Mouse (Mus musculus) lung, adult 2 months (tissue): ENCODE results near the gene Podnl1. TPM values are rescaled to one million over a fixed set of nuclear protein-coding genes. Genes with fewer than 3 reads are reported as not detected.

Source experiments
- DNase-seq: peaks from one replicate; pipeline ENCODE4 v3.0.0; 2022
- H3K4me1 ChIP-seq: fragments of 200-500 bp; 2 replicates; pipeline ENCODE4 v1.6.1; 2011; ENCODE audit warnings: low read length; ENCODE audit not compliant: control insufficient read depth, insufficient read depth
- H3K4me3 ChIP-seq: fragments of 200-500 bp; replicated peaks from 2 replicates; pipeline ENCODE3; 2011; ENCODE audit warnings: low read depth, mild to moderate bottlenecking, control low read depth, low read length; ENCODE audit errors: extremely low read depth
- CTCF ChIP-seq: fragments of 200-500 bp; IDR thresholded peaks from 2 replicates; pipeline ENCODE4 v1.5.1; 2011; ENCODE audit warnings: mild to moderate bottlenecking, low read length, control low read depth; ENCODE audit not compliant: insufficient read depth
- POLR2A ChIP-seq: fragments of 200-500 bp; IDR thresholded peaks from 2 replicates; pipeline ENCODE4 v1.6.1; 2011; ENCODE audit warnings: low read depth, mild to moderate bottlenecking, control low read depth, low read length, borderline replicate concordance; ENCODE audit errors: extremely low read depth
- WGBS: fragments of 180-500 bp; shearing (Covaris S2); methylation state at CpG from one replicate; pipeline ENCODE4 v1.1.7; 2018; 5-methylcytosine and 5-hydroxymethylcytosine counted together
- polyA plus RNA-seq: library from polyadenylated mRNA; depleted of rRNA; stranded (reverse); fragments of >200 nt; gene quantifications from 2 replicates; pipeline ENCODE4 v1.2.3, GENCODE M21; 2012; rRNA removed

The Podnl1 gene
- polyA plus RNA-seq, 1 experiment = 1.8 TPM

DNA sequence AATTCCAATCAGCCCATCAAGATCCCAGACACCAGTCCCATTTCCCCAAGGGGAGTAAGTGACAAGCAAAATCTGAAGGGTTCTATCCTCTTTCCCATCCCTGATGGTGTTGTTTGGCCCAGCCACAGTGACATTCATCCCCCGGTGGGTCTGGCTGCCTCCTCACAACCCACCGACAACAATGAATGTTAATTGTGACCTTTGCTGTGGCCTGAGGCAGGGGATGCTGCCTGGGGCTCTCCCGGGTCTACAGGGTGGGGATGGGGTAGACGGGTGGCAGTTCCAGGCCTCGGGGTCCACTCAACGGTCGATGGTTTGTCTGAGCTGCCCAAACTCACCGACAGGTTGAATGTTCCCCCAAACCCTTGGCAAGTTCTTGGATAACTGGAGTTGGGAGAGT, 52.8 kb downstream of the Podnl1 start:
- WGBS = 84% methylated on average over 8 of the region's 8 CpGs
- TF ChIP-seq POLR2A (no peak), CTCF (no peak)
- no peak for DNase-seq
- Histone ChIP-seq H3K4me3 (no peak overlapping the region), H3K4me1 (peaks cover 11% of the 10 kb centered on the region)

DNA sequence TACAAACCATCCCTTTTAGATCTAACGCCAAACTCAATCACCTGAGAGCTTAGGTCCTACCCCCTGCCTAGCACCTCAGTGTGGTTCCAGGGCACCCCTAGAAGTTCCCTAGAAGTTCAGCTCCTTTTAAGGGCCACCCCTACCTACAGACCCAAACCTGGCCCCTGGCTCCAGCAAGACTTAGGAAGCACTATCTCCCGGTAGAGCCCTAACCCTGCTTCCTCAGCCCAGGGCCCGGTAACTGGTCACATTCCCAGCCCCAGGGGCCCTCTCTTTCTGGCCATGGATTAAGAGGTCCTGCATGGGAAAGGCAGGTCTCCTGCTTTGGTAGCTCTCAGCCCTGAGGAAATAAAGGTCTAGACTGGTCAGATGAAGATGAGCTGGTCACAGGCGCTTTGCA, 54.2 kb downstream of the Podnl1 start:
- H3K4me3 ChIP-seq = no peak overlapping the region
- no peak for DNase-seq
- WGBS = 58% methylated on average over 4 of the region's 4 CpGs
- H3K4me1 ChIP-seq = peaks cover 11% of the 10 kb centered on the region
- TF ChIP-seq CTCF = no peak
- no peak for TF ChIP-seq POLR2A

DNA sequence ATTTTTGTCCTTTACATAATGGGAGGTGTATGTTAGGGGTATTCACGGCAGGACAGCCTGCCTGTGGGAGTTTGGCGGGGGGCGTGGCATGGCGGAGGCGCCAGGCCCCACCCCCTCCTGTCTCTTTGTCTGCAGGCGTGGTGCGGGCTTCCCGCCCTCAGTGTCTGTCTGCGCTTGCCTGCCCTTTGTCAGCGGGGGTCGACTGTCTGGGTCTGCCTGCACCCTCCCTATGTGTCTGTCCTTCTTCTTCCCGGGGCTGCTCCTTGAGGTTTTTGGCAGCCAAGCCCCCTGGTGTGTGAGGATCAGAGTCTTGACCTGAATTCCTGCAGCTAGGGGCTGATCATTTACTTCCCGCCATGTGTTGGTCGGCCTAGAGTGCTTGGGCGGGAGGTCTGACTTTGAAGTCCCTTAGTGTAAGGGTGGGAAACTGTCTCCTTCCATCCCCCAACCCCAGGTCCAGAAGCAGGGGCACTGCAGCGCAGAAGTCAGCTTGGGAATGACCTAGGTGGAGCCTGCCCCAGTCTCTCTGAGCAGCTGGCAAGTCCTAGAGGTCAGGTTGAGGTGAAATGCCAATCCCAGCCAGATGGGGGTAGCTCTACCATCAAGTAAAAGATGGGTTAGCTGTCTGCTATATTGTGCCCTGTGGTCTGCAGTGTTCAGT, 54.9 kb downstream of the Podnl1 start:
- TF ChIP-seq POLR2A (no peak), CTCF (no peak)
- WGBS = 8% methylated on average over 16 of the region's 16 CpGs
- no peak overlapping the region for H3K4me3 ChIP-seq
- peaks cover 11% of the 10 kb centered on the region for H3K4me1 ChIP-seq
- DNase-seq = no peak

Other genes starting within 250 kb of the Podnl1 start
- 81.1 and 86.4 TPM in 2 replicates for gene Adgrl1, start 225.9 kb upstream of the Podnl1 start, polyA plus RNA-seq
- 1.7 and 2.0 TPM in 2 replicates for gene Gm10644, start 170.8 kb upstream of the Podnl1 start, polyA plus RNA-seq
- gene Asf1b, start 170.5 kb upstream of the Podnl1 start, polyA plus RNA-seq = 7.5 and 7.9 TPM in 2 replicates
- 57.0 and 79.9 TPM in 2 replicates for gene Prkaca, start 153.0 kb upstream of the Podnl1 start, polyA plus RNA-seq
- gene Samd1, start 128.3 kb upstream of the Podnl1 start, polyA plus RNA-seq = 37.0 and 37.9 TPM in 2 replicates
- gene 1700067K01Rik, start 124.5 kb upstream of the Podnl1 start, polyA plus RNA-seq = 0.35 and 0.36 TPM in 2 replicates
- 29.5 and 57.0 TPM in 2 replicates for gene 2210011C24Rik, start 113.8 kb upstream of the Podnl1 start, polyA plus RNA-seq
- gene Palm3, start 104.5 kb upstream of the Podnl1 start, polyA plus RNA-seq = 0.42 and 0.89 TPM in 2 replicates
- 7.5 and 8.4 TPM in 2 replicates for gene Il27ra, start 83.4 kb upstream of the Podnl1 start, polyA plus RNA-seq
- gene Rln3, start 81.0 kb upstream of the Podnl1 start, polyA plus RNA-seq = 0.22 and 0.71 TPM in 2 replicates
- gene Gm10643, start 60.9 kb upstream of the Podnl1 start, polyA plus RNA-seq = 0.71 and 1.0 TPM in 2 replicates
- 29.8 and 30.7 TPM in 2 replicates for gene Rfx1, start 59.2 kb upstream of the Podnl1 start, polyA plus RNA-seq
- gene Dcaf15, start 21.2 kb upstream of the Podnl1 start, polyA plus RNA-seq = 36.1 and 42.5 TPM in 2 replicates
- 25.9 and 27.7 TPM in 2 replicates for gene Cc2d1a, start 21.9 kb downstream of the Podnl1 start, polyA plus RNA-seq
- gene 4930432K21Rik, start 22.0 kb downstream of the Podnl1 start, polyA plus RNA-seq = 1.0 and 1.1 TPM in 2 replicates
- gene Nanos3, start 59.2 kb downstream of the Podnl1 start, polyA plus RNA-seq = 0.18 and 0.54 TPM in 2 replicates
- 21.2 and 24.0 TPM in 2 replicates for gene Zswim4, start 111.1 kb downstream of the Podnl1 start, polyA plus RNA-seq
- 116 and 149 TPM in 2 replicates for gene D8Ertd738e, start 123.7 kb downstream of the Podnl1 start, polyA plus RNA-seq
- gene Mri1, start 131.3 kb downstream of the Podnl1 start, polyA plus RNA-seq = 66.2 and 78.8 TPM in 2 replicates
- 37.6 and 63.7 TPM in 2 replicates for gene Ccdc130, start 144.4 kb downstream of the Podnl1 start, polyA plus RNA-seq